Mouse (Mus musculus) limb, embryonic 14.5 days (tissue): ENCODE measurements around the gene Pip5k1a. TPM values are rescaled to one million over a fixed set of nuclear protein-coding genes. Genes with fewer than 3 reads are reported as not detected.

ENCODE experiments used
- ATAC-seq: fragments of 200-750 bp; cut with Nextera tagmentation; 2 replicates; pipeline ENCODE4 v1.8.0; 2017; ENCODE audit warnings: low read depth, moderate number of reproducible peaks, moderate TSS enrichment; ENCODE audit not compliant: low FRiP score
- DNase-seq: peaks from one replicate; pipeline ENCODE4 v3.0.0-alpha.2; 2015; ENCODE audit warnings: low spot score
- H3K27ac ChIP-seq: fragments of 300-500 bp; sonication (generic); replicated peaks from 2 replicates; pipeline ENCODE4 v1.5.1; 2014; ENCODE audit warnings: low read depth, mild to moderate bottlenecking, low read length, moderate library complexity, mixed read lengths
- H3K27me3 ChIP-seq: fragments of 300-500 bp; sonication (generic); 2 replicates; pipeline ENCODE4 v1.6.1; 2014; ENCODE audit warnings: low read length, mixed read lengths; ENCODE audit not compliant: control insufficient read depth, insufficient read depth
- H3K36me3 ChIP-seq: fragments of 300-500 bp; sonication (generic); 2 replicates; pipeline ENCODE4 v1.6.1; 2014; ENCODE audit warnings: mild to moderate bottlenecking, low read length, moderate library complexity, mixed read lengths; ENCODE audit not compliant: control insufficient read depth, insufficient read depth
- H3K4me1 ChIP-seq: fragments of 300-500 bp; sonication (generic); 2 replicates; pipeline ENCODE4 v1.6.1; 2014; ENCODE audit warnings: antibody characterized with exemption, low read length, mixed read lengths; ENCODE audit not compliant: control insufficient read depth, insufficient read depth
- H3K4me2 ChIP-seq: fragments of 300-500 bp; sonication (generic); replicated peaks from 2 replicates; pipeline ENCODE4 v1.6.1; 2014; ENCODE audit warnings: low read depth, mild to moderate bottlenecking, low read length, moderate library complexity; ENCODE audit not compliant: severe bottlenecking
- H3K4me3 ChIP-seq: fragments of 300-500 bp; sonication (generic); replicated peaks from 2 replicates; pipeline ENCODE4 v1.5.1; 2014; ENCODE audit warnings: low read length
- H3K9ac ChIP-seq: fragments of 300-500 bp; sonication (generic); 2 replicates; pipeline ENCODE4 v1.6.1; 2014; ENCODE audit warnings: mild to moderate bottlenecking, low read depth, low read length, moderate library complexity; ENCODE audit not compliant: severe bottlenecking
- H3K9me3 ChIP-seq: fragments of 300-500 bp; sonication (generic); 2 replicates; pipeline ENCODE4 v1.6.1; 2016; ENCODE audit warnings: low read length; ENCODE audit not compliant: control insufficient read depth
- POLR2A ChIP-seq: fragments of 200-500 bp; IDR thresholded peaks from 2 replicates; pipeline ENCODE4 v1.8.0; 2012; ENCODE audit warnings: inconsistent platforms, mild to moderate bottlenecking, moderate library complexity, borderline replicate concordance; ENCODE audit not compliant: insufficient read depth, insufficient read length; ENCODE audit errors: extremely low read depth
- WGBS: fragments of 180-500 bp; shearing (Covaris S2); extraction: QIAGEN DNeasy Blood & Tissue Kit; methylation state at CpG from one replicate; pipeline ENCODE4 v1.1.7; 2014; 5-methylcytosine and 5-hydroxymethylcytosine counted together
- polyA plus RNA-seq, 2 experiments: library from polyadenylated mRNA; depleted of rRNA in 1 of 2; stranded (reverse) in 1 of 2; unstranded in 1 of 2; fragments of >200 nt; fragmentation: Nextera tagmentation in 1 of 2; extraction: Ambion mirVana in 1 of 2; gene quantifications; 2 replicates each; pipeline versions ENCODE4 v1.2.1 to v1.2.3; 2012 to 2014

The Pip5k1a gene
- polyA plus RNA-seq, 2 experiments = 15.7 to 35.1 TPM

DNA sequence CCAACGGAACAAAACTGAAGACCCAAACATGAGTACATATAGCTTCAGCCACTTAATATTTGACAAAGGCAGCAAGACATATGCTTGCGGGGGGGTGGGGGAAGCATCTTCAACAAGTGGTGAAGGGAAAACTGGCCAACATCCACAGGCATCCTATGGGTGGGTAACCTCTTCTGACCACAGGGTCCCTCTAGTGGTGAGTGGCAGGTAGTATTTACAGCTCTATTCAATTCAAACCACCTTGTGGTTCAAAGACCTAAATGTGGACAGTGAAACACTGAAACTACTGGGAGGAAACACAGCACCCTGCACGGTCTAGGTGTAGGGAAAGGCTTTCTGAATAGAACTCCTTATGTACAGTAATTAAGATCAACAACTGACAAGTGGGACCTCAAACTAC, 53.0 kb downstream of the Pip5k1a start:
- DNase-seq = peak; percentile 44
- peaks cover 12% of the 10 kb centered on the region for H3K36me3 ChIP-seq

DNA sequence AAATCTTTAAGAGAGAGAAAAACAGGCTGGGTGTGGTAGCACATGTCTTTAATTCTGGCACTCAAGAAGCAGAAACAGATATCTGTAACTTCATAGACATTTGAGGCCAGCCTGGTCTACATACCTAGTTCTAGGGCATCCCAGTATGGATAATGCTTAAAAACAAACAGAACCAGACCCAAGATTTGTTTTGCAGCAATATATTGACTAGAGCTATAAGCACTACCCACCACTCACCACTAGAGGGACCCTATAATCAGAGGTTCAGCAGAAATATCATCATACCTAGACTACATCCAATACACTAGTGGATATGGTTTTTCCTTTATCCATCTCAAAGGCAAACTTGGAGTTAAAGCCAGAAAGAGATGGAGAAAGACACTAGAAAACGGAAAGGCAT, 53.8 kb downstream of the Pip5k1a start:
- WGBS = 38% methylated on average over 1 of the region's 1 CpGs
- no peaks in the 10 kb centered on the region for H3K4me1 ChIP-seq
- ATAC-seq = no peak
- DNase-seq = peak; percentile 81
- H3K27ac ChIP-seq = no peak overlapping the region
- TF ChIP-seq POLR2A = no peak
- no peaks in the 10 kb centered on the region for H3K9me3 ChIP-seq
- no peaks in the 10 kb centered on the region for H3K27me3 ChIP-seq
- no peak overlapping the region for H3K4me3 ChIP-seq
- no peak overlapping the region for H3K9ac ChIP-seq
- H3K4me2 ChIP-seq = no peak overlapping the region
- peaks cover 5% of the 10 kb centered on the region for H3K36me3 ChIP-seq

More for the DNA sequence above, 53.0 kb downstream of the Pip5k1a start:
- no peak overlapping the region for H3K9ac ChIP-seq
- TF ChIP-seq POLR2A = no peak
- H3K4me3 ChIP-seq = no peak overlapping the region
- no peak for ATAC-seq
- no peaks in the 10 kb centered on the region for H3K4me1 ChIP-seq
- WGBS = 55% methylated on average over 3 of the region's 3 CpGs
- H3K4me2 ChIP-seq = no peak overlapping the region
- no peaks in the 10 kb centered on the region for H3K27me3 ChIP-seq
- H3K27ac ChIP-seq = no peak overlapping the region
- no peaks in the 10 kb centered on the region for H3K9me3 ChIP-seq

DNA sequence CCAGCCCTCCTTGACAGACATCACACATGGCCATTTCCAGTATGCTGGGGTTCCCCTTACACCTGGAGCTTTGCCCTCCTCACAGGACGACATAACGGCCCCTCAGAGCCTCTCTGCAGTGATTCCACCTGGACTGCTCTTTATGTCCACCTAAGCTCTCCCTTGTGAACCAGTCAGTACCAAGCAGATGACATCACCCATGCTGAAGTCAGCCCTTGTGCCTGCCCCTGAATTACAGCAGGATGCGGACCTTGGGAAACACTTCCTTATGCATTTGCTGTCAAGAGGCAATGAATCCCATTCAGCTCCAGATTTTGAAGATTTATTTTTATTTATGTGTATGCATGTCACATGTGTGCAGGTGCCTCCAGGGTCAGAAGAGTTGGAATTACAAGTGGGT, 58.8 kb downstream of the Pip5k1a start:
- WGBS = 50% methylated on average over 3 of the region's 3 CpGs
- H3K9me3 ChIP-seq = no peaks in the 10 kb centered on the region
- no peak overlapping the region for H3K4me3 ChIP-seq
- no peaks in the 10 kb centered on the region for H3K36me3 ChIP-seq
- no peak overlapping the region for H3K27ac ChIP-seq
- ATAC-seq (no peak), DNase-seq (no peak)
- no peak overlapping the region for H3K9ac ChIP-seq
- no peak for TF ChIP-seq POLR2A
- no peaks in the 10 kb centered on the region for H3K4me1 ChIP-seq
- H3K27me3 ChIP-seq = no peaks in the 10 kb centered on the region
- no peak overlapping the region for H3K4me2 ChIP-seq

DNA sequence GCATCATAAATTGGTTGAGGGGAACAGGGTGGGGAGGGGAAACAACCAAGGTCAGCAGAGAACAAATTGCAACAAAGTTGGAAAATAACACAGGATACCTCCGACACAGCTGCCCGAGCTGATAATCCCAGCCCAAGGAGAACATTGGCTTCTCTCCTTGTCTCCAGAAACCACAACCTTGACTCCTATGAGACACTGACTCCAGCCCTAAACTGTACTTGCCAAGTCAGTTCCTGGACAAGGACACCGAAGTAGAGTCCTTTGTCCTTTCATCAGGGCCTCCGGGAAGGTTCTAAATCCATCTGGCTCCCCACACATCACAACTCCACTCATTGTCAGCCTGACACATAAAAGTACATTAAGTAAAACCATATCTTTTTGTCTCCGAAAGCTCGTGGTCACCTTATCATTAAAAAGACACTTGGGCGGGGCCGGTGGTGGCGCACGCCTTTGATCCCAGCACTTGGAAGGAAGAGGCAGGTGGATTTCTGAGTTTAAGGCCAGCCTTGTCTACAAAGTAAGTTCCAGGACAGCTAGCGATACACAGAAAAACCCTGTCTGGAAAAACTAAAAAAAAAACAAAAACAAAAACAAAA, 60.2 kb downstream of the Pip5k1a start:
- Histone ChIP-seq H3K27ac (no peak overlapping the region), H3K36me3 (no peaks in the 10 kb centered on the region), H3K9me3 (no peaks in the 10 kb centered on the region), H3K9ac (no peak overlapping the region), H3K4me1 (peaks cover 2% of the 10 kb centered on the region; the same call in 1 of the 2 replicates), H3K27me3 (no peaks in the 10 kb centered on the region), H3K4me2 (no peak overlapping the region), H3K4me3 (no peak overlapping the region)
- ATAC-seq (no peak), DNase-seq (no peak)
- 90% methylated on average over 11 of the region's 11 CpGs for WGBS
- no peak for TF ChIP-seq POLR2A

DNA sequence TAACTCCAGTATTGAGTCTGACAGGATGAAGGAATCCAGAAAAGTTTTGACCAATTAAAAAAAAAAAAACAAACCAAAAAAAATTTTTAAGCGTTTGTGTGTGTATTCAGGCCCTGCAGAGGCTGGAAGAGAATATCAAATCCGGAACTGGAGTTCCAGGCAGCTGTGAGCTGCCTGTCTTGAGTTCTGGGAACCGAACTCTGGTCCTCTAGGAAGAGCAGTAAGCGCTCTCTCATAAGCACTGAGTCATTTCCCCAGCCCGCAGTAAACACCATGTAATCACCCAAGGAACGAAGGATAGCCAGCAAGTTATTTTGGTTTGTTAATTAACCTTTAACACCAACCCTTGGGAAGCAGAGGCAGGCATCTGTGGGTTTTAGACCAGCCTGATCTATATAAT, 63.5 kb downstream of the Pip5k1a start:
- Histone ChIP-seq H3K36me3 (peaks cover 9% of the 10 kb centered on the region; the same call in 1 of the 2 replicates), H3K4me1 (peaks cover 6% of the 10 kb centered on the region; the same call in 1 of the 2 replicates), H3K27me3 (no peaks in the 10 kb centered on the region), H3K4me3 (no peak overlapping the region), H3K27ac (no peak overlapping the region), H3K9me3 (no peaks in the 10 kb centered on the region), H3K9ac (no peak overlapping the region), H3K4me2 (peak overlapping the region; percentile 51; the same call in 1 of the 2 replicates)
- TF ChIP-seq POLR2A = no peak
- no peak for ATAC-seq
- DNase-seq = no peak
- WGBS = 55% methylated on average over 6 of the region's 6 CpGs
